ENCODE assay signal across 18 mouse cellular contexts in the genomic region with DNA sequence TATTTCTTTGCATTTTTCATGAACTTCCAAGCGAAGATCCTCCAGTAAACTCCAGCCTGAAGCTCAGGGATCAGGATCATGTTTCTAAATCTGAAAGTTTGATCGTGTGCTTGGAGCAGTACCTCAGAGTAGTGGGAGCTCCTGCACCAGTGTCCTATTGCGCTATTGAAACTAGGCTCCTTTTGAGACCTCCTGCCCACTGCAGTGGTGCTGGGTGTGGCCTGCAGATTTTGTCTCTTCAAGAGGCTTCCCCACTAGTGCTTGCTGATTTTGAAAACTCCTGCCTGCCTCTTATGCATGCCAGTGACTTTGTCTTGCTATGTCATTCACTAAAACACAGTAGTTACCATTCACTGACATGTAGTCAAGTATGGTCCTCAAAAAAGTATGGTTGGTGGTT.
"Had no signal": no experiment of that assay in that cellular context is flagged by ENCODE, and none has a peak within 500 bp of the region (broad histone marks: within the 10 kb centered on the region; RNA-seq: fewer than 3 reads in every experiment).

No protein-coding gene starts in this region.

- H3K9me3 ChIP-seq: midbrain, embryonic 10.5 days; midbrain, embryonic 13.5 days; neural tube, embryonic 13.5 days; neural tube, embryonic 15.5 days had no signal

- H3K4me1 ChIP-seq: midbrain, embryonic 10.5 days; neural tube, embryonic 13.5 days; neural tube, embryonic 15.5 days had no signal

- H3K9ac ChIP-seq: lung, embryonic 14.5 days; midbrain, embryonic 13.5 days; neural tube, embryonic 13.5 days; neural tube, embryonic 15.5 days had no signal

- H3K4me3 ChIP-seq: midbrain, embryonic 10.5 days; midbrain, embryonic 13.5 days; myocyte; neural tube, embryonic 13.5 days; neural tube, embryonic 15.5 days had no signal

- H3K27me3 ChIP-seq: midbrain, embryonic 13.5 days; neural tube, embryonic 13.5 days; neural tube, embryonic 15.5 days had no signal

- H3K4me2 ChIP-seq: lung, embryonic 14.5 days; midbrain, embryonic 13.5 days; neural tube, embryonic 13.5 days; neural tube, embryonic 15.5 days had no signal

- ATAC-seq: midbrain, embryonic 13.5 days; midbrain, embryonic 16.5 days had no signal

- H3K36me3 ChIP-seq: neural tube, embryonic 13.5 days had no signal

- DNase-seq: lung, adult 18-20 months; lung, embryonic 14.5 days; lung, postnatal 10 days; lung, postnatal 4 days; retina, postnatal 1 day; right cerebral cortex, adult 18-20 months; right cerebral cortex, postnatal 25 days; right cerebral cortex, postnatal 4 days; spleen, adult 18-20 months; thymus, adult 18-20 months; thymus, postnatal 14 days; thymus, postnatal 36 days had no signal

- H3K27ac ChIP-seq: midbrain, embryonic 10.5 days; midbrain, embryonic 13.5 days; neural tube, embryonic 13.5 days; neural tube, embryonic 15.5 days had no signal
